Mouse (Mus musculus): ENCODE data around the gene Nop2.
"Not testable (repeated sequence)": the region's sequence is repeated elsewhere in the genome, so short reads cannot be mapped to it uniquely, and the experiment has no call there.

The Nop2 gene

DNA sequence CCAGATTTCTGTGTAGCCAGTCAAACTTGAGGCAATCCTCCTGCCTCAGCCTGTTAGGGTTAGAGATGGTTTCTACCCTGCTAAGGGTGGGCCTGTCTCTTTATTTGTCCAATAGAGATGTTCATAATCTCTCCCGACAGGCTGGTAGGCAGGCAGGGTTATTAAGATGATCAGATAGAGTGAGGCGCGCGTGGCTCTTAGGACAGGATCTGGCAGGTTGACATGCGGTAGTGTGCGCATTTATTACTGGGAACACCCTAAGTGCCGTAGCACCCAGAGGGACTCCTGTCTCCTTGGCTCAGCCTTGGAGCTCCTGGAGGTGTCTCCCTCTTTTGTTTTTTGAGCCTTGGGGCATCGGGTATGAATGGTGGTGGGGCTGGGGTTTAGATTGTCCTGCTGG lies 23.6 kb downstream of the Nop2 start:
- DNase-seq: no peak

DNA sequence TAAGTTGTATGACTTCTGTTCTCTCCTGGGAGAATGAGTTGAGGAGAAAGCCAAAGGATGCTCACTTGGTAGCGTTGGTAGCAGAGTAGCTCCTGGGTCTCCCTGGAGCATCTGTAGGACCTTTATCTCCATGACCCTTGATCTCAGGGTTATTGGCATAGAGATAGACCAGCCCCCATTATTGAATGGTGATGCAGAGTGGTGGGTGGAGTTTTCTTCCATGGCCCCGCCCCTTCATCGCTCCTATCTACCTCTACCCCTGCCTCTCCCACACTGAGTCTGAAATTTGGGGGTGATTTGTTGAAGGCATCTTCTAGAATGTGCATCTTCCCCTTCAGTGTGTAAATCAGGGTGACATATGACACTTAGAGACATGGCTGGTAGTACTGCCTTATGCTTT lies 24.8 kb downstream of the Nop2 start:
- DNase-seq: no peak

DNA sequence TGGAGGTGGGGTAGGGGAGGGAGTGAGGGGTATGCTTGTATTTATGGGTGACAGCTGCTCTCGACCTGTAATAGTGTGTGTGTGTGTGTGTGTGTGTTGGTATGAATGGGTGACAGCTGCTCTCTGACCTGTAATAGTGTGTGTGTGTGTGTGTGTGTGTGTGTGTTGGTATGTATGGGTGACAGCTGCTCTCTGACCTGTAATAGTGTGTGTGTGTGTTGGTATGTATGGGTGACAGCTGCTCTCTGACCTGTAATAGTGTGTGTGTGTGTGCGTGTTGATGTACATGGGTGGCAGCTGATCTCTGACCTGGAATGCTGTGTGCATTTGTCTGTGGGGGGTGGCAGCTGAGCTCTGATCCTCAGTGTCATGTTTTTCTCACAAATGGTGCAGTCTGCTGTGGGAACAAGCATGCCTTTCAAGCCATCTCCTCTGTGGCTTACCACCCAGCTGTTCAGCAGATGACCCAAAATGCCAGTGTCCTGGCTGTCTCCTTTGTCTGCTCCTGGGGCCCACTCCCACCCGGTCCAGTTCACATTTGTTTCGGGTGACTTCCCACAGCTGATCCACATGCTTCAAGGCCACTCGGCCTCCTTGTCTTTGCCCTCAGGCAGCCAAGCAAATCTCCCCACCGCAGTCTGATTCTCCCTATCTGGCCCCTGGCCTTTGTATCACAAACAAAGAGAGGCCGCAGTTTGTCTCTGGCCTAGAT lies 25.4 kb downstream of the Nop2 start:
- no peak for DNase-seq

DNA sequence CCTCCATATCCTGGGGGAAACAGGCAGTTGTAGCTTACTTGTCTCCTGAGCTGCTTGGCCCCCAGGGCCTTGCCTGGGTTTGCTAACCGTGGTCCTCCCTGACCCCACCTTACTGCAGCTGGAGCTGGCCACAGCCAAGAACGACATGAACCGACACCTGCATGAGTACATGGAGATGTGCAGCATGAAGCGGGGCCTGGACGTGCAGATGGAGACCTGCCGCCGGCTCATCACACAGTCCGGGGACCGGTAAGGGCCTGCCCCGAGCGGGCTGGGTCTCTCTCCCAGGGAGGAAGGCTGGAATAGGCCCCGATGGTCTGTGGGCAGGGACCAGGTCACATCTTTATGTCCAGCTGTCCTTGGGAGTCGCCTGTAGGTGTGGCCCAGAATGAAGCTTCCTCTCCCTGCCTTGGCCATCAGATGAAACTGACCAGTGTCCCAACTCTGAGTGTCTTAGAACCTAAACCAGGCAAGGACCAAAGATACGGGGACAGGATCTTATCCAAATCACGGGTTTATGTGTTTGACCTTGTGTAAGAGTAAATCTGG lies 27.3 kb downstream of the Nop2 start:
- no peak for DNase-seq

DNA sequence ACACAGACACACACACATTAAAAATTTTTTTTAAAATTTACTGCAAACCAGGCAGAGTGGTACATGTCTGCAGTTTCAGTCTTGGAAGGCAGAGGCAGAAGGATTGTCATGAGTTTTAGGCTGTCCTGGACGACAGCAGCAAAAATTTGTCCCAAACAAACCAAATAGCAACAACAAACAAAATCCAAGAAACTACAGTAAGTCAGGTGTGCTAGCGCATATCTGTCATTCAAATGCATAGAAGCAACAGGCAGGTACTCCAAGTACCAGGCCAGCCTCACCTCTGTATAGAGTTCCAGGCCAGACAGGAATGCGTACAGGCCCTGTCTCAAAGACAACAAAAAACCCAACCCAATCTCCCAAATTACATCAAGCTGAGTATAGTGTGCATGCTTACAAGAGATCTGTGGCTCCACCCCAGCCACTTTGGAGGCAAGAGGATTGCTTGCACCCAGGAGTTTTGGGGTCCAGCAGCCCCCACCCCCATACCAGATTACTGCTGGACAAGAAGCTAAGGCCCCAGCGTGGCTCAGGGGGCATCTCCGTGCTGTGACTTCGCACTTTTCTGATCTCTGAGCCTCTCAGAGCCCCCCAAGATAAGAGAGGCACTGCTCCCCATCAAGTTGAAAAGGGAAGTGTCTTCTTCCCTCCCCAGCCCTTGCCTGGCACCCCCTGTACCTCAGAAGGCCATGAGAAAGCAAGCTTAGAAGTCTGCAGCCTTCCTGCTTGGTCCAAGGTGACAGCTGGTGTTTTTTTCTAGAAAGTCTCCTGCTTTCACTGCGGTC lies 28.3 kb downstream of the Nop2 start:
- no peak for DNase-seq

DNA sequence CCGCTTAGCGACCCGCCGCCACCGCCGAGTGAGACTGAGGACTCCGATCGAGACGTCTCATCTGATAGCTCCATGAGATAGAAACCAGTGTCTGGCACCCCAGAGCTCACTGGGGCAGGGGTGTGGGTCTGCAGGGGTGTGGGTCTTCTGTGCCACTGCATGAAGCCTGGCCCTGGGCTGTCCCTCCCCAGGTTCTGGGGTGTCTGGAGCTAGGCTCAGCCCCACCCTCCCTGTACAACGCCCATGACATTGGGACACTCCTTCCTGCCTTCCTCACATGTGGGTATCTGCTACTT lies 28.8 kb downstream of the Nop2 start:
- no peak for DNase-seq

DNA sequence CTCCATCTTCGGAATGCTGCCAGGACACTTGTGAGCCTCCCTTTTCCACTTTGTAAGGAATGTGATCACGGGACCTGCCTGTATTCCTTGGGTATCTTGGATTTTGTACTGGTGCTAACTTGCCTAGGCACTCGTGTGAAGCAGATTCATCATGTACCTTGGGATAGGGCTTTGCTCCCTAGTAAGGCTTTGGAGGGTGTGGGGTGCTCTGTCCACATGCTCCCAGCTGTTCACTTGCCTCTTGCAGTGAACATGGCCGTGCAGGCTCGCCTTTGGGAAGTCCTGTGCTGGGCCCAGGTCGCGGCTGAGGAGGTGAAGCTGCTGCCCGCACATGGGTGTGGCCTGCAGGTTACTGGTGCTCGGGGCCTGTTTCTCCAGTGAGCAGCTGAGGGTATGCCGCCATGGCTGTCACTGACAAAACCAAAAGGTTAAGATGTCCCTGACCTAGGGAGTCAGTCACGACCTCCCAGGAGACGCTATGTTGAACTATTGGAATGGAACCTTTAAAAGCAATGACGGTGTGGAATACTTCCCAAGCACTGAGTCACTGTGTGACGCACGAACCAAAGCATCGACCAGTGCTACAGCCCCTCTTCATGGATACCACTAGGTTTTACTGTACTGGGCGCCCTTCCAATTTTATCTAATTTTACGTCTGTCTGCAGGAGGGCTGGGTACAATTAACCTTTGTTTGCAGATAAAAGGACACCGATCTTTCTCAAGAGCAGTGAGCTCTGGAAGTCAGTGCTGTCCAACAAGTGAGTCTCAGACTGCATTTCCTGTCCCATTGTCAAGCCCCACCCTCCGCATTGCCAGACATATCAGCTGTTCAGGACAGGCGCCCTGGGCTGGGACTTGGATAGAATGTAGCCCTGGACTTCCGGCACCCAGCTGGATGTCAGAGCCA lies 29.4 kb downstream of the Nop2 start:
- no peak for DNase-seq

DNA sequence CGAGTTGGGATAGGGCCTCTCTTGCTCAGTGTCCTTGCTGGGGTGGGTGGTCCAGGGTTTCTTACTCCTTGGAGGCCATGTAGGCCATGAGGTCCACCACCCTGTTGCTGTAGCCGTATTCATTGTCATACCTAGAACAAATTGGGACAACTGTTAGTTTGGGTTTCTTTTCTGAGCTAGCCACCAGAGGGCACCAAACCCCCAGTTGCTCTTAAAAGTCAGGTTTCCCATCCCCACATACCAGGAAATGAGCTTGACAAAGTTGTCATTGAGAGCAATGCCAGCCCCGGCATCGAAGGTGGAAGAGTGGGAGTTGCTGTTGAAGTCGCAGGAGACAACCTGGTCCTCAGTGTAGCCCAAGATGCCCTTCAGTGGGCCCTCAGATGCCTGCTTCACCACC lies 30.3 kb downstream of the Nop2 start:
- DNase-seq: peak; percentile 63

DNA sequence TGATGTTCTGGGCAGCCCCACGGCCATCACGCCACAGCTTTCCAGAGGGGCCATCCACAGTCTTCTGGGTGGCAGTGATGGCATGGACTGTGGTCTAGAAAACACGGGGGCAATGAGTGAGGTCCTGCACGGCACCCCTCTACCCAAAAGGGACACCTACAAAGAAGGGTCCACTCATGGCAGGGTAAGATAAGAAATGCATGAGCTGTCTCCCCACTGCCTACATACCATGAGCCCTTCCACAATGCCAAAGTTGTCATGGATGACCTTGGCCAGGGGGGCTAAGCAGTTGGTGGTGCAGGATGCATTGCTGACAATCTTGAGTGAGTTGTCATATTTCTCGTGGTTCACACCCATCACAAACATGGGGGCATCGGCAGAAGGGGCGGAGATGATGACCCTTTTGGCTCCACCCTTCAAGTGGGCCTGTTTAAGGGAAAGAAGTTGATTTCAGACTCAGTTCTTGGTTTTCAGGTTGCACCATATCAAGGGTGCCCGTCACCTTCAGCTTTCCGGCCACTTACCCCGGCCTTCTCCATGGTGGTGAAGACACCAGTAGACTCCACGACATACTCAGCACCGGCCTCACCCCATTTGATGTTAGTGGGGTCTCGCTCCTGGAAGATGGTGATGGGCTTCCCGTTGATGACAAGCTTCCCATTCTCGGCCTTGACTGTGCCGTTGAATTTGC lies 31.1 kb downstream of the Nop2 start:
- DNase-seq: not testable (repeated sequence)

DNA sequence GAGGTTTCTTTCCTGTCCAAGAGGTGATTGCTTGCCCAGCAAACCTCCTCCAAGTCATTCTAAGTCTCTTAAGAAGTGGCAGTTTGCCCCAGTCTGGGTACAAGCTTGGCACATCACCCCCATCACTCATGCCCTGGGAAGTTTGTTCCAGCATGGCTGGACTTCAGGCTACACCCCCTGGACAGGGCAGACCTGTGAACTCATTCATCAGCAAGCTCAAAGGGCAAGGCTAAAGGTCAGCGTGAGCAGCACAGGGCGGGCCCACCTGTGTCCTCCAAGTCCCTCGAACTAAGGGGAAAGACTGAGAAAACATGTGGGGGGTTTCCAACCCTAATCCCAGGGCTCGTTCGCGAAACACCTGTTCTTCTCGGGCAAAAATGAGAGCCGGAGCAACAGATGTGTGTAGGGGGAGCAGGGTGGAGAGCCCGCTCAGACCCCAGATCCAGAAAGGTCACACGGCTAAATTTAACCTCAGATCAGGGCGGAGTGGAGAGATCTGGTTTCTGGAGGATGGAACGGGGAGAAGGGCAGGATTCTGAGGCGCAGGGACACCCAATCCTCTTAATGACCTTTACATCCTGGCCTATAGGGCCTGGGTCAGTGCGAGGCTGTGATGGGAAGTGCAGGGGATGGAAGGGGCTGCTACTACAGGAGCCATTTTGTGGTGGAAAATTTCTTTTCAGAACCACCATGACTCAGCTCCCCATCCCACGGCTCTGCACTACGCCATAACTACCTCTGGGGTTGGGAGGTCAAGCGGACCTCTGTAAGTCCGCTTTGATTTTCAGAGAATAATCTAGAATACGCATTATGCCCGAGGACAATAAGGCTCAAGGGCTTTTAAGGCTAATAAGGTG lies 32.3 kb downstream of the Nop2 start:
- DNase-seq: no peak

DNA sequence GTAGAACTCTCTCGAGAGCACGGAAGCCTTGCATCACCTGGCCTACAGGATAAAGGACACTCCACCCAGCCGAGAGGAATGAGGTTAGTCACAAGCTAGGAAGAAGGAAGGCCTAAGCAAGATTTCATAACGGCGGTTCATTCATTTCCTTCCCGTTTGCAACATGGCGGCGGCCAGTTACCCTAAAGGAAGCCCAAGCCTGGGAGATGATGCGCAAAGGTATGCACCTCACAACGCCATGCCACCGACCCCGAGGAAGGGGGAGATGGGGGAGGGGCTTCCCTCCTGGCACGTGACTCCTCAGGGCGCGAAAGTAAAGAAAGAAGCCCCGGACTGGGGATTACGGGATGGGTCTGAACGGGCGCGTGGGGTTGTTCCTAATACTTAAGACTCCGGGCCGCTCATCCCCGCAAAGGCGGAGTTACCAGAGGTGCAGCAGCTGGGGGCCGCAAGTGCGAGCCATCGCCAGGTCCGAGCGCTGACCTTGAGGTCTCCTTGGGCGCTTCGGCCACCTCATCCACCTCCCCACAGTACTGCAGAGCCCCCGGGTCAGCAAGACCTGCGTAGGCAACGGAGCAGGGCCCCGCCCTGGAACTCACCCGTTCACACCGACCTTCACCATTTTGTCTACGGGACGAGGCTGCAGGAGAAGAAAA lies 33.1 kb downstream of the Nop2 start:
- DNase-seq: peak; percentile 72

DNA sequence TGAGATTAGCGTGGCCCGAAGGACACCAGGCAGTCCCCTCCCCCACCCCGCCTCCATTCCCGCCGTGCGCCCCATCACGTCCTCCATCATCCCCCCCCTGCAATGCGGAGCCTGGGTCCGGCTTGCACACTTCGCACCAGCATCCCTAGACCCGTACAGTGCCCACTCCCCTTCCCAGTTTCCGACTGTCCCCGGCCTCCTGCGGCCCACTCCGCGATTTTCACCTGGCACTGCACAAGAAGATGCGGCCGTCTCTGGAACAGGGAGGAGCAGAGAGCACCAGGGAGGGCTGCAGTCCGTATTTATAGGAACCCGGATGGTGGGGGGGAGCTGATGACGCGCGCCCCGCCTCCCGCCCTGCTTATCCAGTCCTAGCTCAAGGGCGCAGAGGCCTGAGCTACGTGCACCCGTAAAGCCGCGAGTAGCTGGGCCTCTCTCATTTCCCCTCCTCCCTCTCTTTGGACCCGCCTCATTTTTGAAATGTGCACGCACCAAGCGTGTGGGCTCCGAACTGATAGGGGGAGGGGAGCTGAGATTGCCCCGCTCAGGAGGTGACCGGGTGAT lies 33.7 kb downstream of the Nop2 start:
- peak; percentile 97 for DNase-seq

DNA sequence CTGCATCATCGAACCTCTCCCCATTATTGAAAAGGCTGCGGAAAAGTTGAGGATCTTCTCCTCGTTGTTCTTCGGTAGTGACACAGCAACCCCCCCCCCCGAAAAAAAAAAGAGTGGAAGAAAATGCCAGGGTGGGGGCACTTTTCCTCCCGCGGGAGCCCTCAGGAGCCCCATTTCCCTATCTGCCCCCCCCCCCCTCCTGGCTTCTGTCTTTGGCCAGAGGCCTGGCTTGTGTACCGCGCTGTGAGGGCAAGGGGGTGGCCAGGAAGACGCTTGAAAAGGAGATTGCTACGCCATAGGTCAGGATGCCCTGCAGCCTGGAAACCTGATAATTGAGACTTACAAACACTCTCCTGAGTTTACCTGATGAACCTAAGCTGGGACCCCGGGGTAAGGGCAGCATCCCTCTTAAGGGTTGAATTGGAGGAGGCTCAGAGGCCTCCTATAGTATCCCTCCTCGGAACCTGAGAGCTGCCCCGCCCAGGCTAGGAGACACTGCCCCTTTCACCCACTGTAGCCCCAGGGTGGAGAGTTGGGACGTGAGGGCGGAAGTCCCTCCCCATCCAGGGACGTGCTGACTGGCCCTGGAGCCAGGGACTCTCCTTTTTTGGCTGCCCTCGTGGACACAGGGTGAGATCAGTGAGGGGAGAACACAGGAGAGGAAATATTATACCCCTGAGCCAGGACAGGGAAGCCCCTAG lies 34.5 kb downstream of the Nop2 start, which contains the start of gene Gapdh:
TSS of gene Gapdh (minus strand) at position 417 of the 701 bp plus-strand sequence.
- DNase-seq: peak; percentile 81

DNA sequence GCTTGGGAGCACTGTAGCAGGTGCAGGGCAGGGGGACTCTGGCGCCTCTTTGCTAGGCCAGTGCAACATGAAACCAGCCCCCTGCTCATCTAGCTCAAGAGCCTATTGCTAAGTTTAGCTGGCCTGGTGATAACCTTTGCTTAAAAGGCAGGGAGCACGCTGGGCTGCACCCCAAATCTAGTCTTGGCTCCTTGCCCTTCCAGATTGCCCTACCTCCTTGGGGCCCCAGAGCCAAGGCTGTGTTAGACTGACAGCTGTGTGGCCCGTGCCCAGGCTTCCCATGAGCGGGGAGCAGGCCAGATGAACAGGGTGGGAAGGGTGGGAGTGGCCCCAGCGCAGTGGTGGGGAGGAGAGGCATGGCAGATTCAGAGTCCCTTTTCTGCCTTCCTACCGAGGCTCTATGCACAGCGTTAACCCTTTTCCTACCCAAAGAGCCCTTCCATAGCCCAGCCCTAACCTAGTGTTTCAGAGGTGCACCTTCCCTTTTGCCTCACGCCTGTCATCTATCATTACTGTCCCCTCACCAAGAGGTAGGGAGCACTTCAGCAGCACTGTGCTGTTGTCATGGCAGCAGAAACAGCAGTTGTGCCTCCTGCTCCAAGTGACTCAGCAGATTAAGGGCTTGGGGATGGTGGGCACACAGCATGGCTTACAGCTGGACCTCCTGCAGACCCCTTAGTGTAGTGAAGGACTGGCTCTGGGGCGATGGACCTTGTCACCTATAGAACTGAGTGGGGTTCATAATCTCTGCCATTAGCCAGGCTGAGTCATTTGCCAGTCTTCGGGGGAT lies 35.3 kb downstream of the Nop2 start:
- peak; percentile 54 for DNase-seq

DNA sequence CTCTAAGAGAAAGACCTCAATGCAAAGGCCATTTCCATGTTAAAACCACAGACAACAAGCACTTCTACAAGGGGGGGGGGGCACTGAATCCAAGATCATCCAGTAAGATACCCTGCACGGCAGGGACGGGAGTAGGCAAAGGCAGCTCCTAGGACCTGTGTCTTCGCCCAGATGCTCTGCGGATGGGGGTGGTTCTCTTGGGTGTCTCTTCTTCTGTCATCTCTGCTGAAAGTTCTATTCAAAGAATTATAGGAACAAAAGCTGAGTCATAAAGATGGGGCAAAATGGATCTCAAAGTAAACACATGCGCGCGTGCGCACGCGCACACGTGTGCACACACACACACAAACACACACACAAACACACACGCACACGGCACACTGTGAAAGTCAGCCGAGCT lies 36.4 kb downstream of the Nop2 start:
- no peak for DNase-seq

DNA sequence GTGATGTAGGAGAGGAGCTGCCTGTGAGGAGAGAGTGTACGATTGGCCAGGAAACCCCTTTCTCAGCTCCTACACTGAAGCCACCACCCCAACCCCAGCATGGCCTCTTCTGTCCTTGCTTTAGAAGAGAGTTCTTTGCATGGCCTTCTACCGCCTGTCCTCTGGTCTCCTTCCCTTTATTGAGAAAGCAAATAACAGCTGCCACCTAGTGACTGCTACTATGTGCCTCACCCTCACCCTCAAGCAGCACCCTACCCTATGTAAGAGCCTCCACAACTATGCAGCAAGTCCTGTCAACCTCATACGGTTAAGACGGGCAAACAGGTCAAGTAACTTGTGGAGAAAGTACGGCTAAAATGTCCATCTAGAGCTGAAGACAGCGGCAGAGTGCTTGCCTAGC lies 38.5 kb downstream of the Nop2 start:
- DNase-seq: no peak

DNA sequence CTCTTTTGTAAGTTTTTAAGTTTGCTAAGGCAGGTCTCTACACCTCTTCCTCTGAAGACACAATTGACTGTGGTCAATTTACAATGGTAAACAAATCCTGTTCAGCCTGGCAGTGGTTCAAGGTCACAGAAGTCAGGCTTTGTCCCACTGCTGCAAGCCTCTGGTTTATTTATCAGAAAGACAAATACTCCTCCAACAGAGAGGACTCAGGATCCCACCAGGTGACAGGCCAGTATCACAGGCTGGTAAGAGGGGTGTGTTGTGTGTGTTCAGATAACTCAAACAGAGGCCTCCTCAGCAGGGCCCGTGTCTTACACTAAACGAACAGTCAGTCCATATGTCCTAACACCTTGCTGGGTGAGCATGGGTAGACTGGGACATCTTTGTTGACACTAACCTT lies 40.8 kb downstream of the Nop2 start:
- DNase-seq: no peak

DNA sequence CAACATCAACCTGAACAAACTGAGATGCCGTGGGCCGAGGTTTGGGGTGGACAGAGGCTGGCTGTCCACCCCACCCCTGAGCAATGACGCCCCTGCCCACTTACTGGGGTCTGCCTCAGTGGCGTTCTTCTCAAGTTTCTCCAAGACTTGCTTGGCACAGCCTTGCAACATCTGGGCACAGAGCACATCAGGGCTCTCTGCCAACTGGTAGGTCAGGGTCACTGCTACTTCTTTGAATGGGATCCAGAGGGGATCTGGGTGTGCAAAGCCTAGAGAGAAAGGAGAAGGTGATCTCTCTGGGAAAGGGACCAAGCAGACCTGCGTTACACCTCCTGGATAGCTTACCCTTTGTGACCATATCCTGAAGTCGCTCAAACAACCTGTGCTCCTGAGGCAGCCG lies 41.5 kb downstream of the Nop2 start:
- no peak for DNase-seq

DNA sequence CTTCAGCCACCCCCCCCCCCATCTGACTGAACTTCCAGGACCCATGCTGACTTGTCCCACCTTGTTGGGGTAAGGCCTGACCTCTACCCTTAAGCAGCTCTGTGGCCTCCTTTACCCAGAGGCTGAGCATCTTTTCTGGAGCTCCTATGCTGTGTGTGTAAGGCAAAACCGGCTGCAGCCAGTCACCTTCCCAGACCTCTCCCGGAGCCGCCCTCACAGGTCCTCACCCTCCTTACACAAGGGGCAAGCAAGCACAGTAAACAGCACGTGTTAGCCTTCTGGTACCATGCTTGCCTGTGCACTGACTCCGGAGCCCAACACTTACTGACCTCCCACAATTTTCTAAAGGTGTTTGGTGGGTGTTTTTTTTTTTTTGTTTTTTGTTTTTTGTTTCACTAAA lies 43.8 kb downstream of the Nop2 start:
- no peak for DNase-seq
